Mouse (Mus musculus) naive thymus-derived CD4-positive, alpha-beta T cell, adult 2 months (primary cell): Measurements from ENCODE around the gene Cdk11b.
"Not testable (repeated sequence)": the region's sequence is repeated elsewhere in the genome, so short reads cannot be mapped to it uniquely, and the experiment has no call there.

Experiments used
- DNase-seq: peaks from one replicate; pipeline ENCODE4 v3.0.0-alpha.2; 2011; ENCODE audit warnings: low read depth

Gene Cdk11b

DNA sequence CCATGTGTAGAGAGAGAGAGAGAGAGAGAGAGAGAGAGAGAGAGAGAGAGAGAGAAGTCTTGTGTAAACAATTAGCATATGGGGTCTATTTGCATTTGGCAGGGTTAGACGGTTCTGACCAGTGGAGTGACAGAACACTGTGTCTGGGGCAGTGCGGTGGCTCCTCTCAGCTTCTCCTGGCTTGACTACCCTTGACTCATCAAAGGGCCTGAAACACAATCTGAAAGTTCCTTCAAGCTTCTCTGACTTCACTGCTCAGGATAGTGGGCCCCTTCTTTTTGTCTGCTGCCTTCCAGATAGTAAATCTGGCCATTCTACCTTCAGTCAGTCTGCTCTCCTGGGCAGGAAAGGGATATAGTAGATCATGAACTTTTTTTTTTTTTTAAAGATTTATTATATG, 17.8 kb upstream of the Cdk11b start:
- no peak for DNase-seq

GRCm38 (mm10) chr4:155611860-155612259, 12.8 kb upstream of the Cdk11b start:
- no peak for DNase-seq

- no peak for DNase-seq
Measured at GRCm38 (mm10) chr4:155613264-155613663, 11.4 kb upstream of the Cdk11b start.

- no peak for DNase-seq
Measured at GRCm38 (mm10) chr4:155618321-155618720, 6.3 kb upstream of the Cdk11b start.

- no peak for DNase-seq
Measured at GRCm38 (mm10) chr4:155630267-155630666, 5.6 kb downstream of the Cdk11b start.

DNA sequence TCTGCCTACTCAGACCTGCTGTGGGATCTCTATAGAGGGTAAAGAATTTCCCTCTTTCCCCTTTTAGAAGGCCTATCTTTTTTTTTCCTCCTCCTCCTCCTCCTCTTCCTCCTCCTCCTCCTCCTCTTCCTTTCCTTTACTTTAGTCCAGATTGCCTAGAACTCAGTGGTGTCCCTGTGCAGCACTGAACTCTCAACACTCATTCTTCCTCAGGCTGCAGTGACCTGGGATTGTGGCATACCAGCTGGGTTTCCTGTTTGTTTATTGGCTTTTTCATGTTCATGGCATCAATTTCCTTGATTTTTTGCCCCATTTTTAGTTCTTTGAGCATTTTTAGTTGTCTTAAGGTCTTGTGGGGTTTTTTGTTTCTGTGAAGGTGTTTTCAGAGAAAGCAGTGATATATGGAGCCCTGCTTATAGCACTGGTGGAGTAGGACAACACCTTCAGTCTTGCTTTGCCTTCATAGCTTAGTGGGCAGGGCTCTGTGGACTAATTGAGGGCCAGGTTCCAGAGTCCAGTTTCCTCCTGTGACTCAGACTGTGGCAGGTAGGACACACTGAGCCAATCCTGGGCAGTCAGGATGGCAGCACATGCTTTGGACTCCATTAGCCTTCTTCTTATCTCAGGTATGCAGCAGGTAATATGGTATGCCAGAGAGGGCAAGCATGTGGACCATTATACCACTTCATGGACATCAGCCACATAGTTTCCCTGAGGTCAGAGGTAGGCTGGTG, 11.3 kb downstream of the Cdk11b start:
- DNase-seq, result no peak

DNA sequence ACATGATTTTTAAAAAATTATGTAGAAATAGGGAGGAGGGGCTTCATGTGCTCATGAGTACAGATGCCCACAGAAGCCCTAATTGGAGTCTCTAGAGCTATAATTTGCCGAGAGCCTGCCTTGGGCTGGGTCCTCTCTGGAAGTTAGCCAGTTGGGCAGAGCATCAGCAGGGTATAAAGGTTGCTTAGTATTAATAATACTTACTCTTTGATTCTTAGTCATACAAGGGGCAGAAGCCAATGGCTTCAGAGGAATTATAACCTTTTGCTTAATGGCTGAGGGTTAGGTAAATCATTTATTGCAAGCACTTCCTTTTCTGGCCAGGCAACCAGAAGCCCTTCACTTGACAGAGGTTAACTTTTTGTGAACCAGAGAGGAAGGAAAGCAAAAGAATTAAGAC, 18.9 kb downstream of the Cdk11b start:
- DNase-seq, result no peak

DNA sequence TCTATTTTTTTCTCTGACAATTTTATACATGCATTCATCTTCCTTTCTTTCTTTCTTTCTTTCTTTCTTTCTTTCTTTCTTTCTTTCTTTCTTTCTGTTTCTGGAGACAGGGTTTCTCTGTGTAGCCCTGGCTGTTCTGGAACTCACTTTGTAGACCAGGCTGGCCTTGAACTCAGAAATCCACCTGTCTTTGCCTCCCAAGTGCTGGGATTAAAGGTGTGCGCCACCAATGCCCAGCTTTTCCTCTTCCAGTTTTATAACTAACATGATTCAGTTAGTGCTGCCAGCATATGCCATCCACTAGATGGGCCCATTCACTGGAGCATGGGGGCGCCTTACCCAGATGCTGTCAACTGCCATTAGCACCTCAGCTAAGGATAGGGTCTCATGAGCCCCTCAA, 20.7 kb downstream of the Cdk11b start, which contains the start of gene Gm10563:
Gm10563 (minus strand) TSS at position 101 of the 400 bp plus-strand sequence.
- not testable (repeated sequence) for DNase-seq

- no peak for DNase-seq
Measured at GRCm38 (mm10) chr4:155645721-155646120, 21.1 kb downstream of the Cdk11b start.

DNA sequence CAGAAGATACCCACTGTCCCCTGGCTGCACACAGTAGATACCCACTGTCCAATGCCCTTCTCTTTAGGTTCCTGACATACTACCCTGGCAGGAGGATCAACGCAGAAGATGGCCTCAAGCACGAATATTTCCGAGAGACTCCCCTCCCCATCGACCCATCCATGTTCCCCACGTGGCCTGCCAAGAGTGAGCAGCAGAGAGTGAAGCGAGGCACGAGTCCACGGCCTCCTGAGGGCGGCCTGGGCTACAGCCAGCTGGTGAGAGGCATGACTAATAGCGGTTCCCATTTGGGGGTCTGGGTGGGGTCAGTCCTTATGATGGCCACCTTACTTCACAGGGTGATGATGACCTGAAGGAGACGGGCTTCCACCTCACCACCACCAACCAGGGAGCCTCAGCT, 24.7 kb downstream of the Cdk11b start:
- DNase-seq, result no peak

DNA sequence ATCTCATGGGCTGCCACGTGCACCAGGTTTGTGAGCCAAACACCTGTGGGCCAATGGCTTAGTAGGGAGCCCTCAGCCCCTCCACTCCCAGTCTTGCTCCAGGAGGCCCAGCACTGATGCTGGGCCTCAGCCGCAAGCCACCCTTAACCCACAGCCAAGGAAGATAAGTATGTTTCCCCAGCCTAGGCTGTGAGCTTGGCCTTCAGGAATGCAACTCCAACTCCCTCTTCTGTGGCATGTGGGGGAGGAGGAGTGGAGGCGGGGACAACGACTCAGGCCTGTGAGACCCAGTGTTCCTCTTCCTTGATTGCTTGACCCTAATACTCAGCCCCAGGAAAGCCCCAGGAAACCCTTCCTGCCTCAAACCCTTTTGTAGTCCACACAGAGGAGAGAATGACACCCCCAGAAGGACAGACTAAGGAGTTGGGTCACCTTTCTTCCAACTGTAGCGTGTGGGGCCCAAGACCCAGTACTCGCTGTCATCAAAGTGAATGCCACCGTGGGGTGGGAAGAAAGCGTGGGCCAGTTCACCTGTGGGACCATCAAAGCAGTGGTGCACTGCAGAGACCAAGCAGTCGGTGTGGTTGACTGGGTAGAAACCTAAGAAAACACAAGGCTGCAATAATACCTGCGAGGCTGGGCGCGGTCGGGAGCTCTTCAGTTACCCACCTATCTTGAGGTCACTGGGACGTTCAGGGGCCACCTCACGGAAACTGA, 27.1 kb downstream of the Cdk11b start:
- no peak for DNase-seq

GRCm38 (mm10) chr4:155652283-155653085, 27.8 kb downstream of the Cdk11b start:
- DNase-seq, result no peak

- no peak for DNase-seq
Measured at GRCm38 (mm10) chr4:155653086-155653450, 28.4 kb downstream of the Cdk11b start, which contains the start of gene Mmp23. Mmp23 (minus strand) TSS chr4:155653384.

- DNase-seq, result peak; percentile 44
Measured at GRCm38 (mm10) chr4:155653451-155654182, 29.0 kb downstream of the Cdk11b start.

- no peak for DNase-seq
Measured at GRCm38 (mm10) chr4:155654183-155654455, 29.5 kb downstream of the Cdk11b start.

DNA sequence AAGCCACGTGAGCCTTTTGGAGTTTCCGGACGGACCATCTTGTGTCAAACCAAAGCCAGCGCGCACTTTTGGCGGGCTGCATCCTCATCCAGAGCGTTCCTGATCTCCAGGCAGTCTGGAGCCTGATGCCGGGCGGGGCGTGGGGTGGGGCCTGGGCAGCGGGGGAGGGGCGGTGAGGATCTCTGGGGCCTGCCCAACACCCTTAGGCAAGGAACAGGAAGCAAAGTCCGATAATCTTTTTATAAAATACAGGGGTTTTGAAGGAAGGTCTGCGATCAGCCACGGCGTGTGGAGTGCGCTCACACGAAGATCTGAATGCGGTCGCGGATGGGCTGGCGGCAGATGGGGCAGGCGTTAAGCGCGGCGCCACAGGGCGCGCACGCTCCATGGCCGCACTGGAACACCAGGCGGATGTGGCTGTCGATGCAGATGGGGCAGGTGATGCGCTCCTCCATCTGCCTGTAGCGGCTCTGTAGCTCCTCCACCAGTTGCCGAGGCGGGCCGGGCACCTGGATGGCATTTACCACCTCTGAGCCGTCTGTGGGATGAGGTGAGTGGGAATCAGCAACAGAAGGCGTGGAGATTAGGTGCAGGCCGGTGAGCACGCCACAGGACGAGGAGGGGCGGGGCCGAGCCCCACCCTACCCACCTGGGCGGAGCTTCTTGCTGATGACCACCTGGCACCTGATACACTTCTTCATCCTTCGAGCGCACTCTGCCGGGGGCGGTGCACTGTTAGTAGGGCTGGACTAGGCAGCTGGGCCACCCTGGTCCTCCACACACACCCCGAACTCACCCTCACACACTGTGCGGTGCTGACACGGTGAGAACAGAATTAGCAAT, 30.0 kb downstream of the Cdk11b start:
- DNase-seq, result peak; percentile 76

DNA sequence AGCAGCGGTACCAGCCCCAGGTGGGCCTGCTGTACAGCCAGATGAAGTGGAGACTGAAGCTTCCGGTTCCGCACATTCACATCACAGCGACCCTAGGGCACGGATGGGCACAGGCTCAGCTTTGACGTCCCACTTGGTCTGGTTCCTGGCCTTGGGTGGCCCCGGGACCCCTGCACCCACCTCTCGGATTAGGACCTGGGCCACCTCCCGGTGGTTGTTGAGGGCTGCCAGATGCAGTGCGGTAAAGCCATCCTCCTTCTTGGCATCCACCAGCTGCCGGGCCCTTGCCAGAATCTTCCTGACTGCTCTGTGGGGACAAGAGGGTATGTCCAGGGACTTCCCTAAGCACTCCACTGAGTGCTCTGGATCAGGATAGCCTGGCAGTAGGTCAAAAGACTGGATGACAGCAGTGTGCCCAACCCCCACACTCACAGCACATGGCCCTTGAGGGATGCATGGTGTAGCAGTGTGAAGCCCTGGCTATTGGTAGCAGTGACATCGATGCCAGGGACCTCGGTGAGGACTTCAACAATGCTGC, 31.6 kb downstream of the Cdk11b start:
- no peak for DNase-seq

DNA sequence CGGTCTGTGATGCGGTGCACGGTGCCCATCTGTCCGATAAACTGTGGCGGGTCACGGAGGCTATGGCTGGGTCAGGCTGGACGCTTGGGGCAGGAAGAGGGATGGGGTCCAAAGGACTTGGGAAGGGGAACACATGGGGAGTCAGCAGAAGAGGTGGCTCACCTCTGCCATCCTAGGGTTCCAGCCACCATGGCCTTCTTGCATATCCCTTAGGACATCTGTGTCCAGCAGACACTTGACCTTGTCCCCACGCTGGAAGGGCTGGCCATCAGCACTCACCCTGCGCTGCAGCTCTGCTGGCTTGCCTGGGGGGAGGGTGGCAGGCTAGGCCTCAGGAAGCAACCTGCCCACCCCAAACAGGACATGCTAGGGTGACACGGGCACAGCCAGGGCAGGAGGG, 34.3 kb downstream of the Cdk11b start:
- no peak for DNase-seq

DNA sequence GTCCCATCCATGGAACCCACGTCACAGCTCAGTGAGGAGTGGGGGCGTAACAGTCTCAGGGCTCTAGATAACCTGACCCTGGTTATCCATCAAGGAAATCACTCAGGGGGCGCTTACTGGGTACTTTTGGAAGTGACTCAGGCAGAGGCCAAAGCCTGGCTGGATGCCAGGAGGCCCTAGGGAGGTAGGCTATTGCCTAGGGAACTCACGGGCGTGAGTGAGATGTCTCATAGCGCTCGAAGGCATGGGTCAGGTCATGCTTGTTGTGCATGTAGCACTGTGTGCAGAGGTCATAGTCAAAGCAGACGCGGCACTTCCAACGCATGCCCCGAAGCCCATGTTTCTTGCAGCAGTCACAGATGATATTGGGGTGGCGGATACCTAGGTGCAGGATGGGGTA, 36.0 kb downstream of the Cdk11b start:
- DNase-seq, result no peak

GRCm38 (mm10) chr4:155666903-155667302, 42.2 kb downstream of the Cdk11b start:
- peak; percentile 61 for DNase-seq
